Mouse (Mus musculus) cortical plate, adult 2 months (tissue): ENCODE results near the gene Dok1.

ENCODE experiments used
- CTCF ChIP-seq: fragments of 200-500 bp; IDR thresholded peaks from 2 replicates; pipeline ENCODE4 v1.5.1; 2011; ENCODE audit warnings: mild to moderate bottlenecking, control low read depth, low read length; ENCODE audit not compliant: insufficient read depth; ENCODE audit errors: extremely low read depth
- POLR2A ChIP-seq: fragments of 200-500 bp; IDR thresholded peaks from 2 replicates; pipeline ENCODE4 v1.6.1; 2011; ENCODE audit warnings: mild to moderate bottlenecking, low read length, control low read depth; ENCODE audit not compliant: insufficient read depth; ENCODE audit errors: extremely low read depth

DNA sequence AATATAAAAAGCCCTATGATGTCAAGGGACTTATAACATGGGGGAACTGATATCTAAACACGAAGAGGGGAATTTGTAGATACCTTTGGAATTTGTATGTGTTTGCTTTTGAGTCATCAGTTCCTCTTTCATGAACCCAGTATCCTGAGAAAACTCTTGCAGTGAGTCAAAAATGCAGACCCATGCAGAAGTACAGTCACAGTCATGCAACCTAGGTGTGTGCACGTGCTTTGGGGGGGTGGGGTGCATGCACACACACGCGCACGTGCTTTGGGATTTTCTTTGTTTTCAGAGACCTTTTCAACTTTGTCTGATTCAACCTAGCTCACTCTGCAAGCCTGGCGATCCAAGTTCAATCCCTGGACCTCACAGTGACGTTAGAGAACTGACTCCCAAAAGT, 38.9 kb downstream of the Dok1 start:
- TF ChIP-seq POLR2A, result no peak
- no peak for TF ChIP-seq CTCF
